Mouse (Mus musculus) C2C12 (cell line): ENCODE measurements around the gene Rabgef1. TPM values are rescaled to one million over a fixed set of nuclear protein-coding genes. Genes with fewer than 3 reads are reported as not detected.

Source experiments
- H3K27me3 ChIP-seq: one replicate; pipeline ENCODE4 v1.6.1; 2011; ENCODE audit not compliant: control insufficient read depth, insufficient read depth, insufficient read length
- H3K36me3 ChIP-seq: one replicate; pipeline ENCODE4 v1.6.1; 2011; ENCODE audit not compliant: control insufficient read depth, insufficient read depth
- H3K4me3 ChIP-seq: one replicate; pipeline ENCODE4 v1.5.1; 2011; ENCODE audit warnings: mild to moderate bottlenecking, control low read depth; ENCODE audit not compliant: poor library complexity, insufficient read depth, severe bottlenecking
- H3K79me2 ChIP-seq: one replicate; pipeline ENCODE4 v1.6.1; 2011; ENCODE audit not compliant: control insufficient read depth, insufficient read depth
- H3K79me3 ChIP-seq: one replicate; pipeline ENCODE4 v1.6.1; 2011; ENCODE audit warnings: low read depth, control low read depth
- H3ac ChIP-seq: one replicate; pipeline ENCODE3; 2011; ENCODE audit warnings: low read depth; ENCODE audit not compliant: control insufficient read depth, insufficient read length
- CEBPB ChIP-seq: IDR thresholded peaks from one replicate; pipeline ENCODE4 v1.6.1; 2011; ENCODE audit warnings: low read depth, mild to moderate bottlenecking, control low read depth, moderate library complexity
- CTCF ChIP-seq: IDR thresholded peaks from one replicate; pipeline ENCODE4 v1.5.1; 2011; ENCODE audit not compliant: control insufficient read depth, insufficient read depth, insufficient read length
- FOSL1 ChIP-seq: IDR thresholded peaks from one replicate; pipeline ENCODE4 v1.8.0; 2011; ENCODE audit warnings: mild to moderate bottlenecking, low read length; ENCODE audit not compliant: poor library complexity, insufficient read depth, severe bottlenecking
- MAX ChIP-seq: IDR thresholded peaks from one replicate; pipeline ENCODE4 v1.6.1; 2011; ENCODE audit warnings: mild to moderate bottlenecking, control low read depth
- MYOD1 ChIP-seq: IDR thresholded peaks from one replicate; pipeline ENCODE4 v1.6.1; 2011; ENCODE audit warnings: low read depth; ENCODE audit not compliant: control insufficient read depth, insufficient read length
- MYOG ChIP-seq: IDR thresholded peaks from one replicate; pipeline ENCODE4 v1.6.1; 2011; ENCODE audit not compliant: control insufficient read depth, insufficient read length; ENCODE audit errors: extremely low read depth
- USF1 ChIP-seq: IDR thresholded peaks from one replicate; pipeline ENCODE4 v1.6.1; 2011; ENCODE audit warnings: low read depth, mild to moderate bottlenecking, control low read depth, moderate library complexity
- polyA plus RNA-seq: library from polyadenylated mRNA; unstranded; fragments of >200 nt; fragmentation: generic; extraction: Trizol; gene quantifications from one replicate; pipeline ENCODE4 v1.2.1, GENCODE M21; 2012; ENCODE audit warnings: missing spikeins

The Rabgef1 gene
- polyA plus RNA-seq, 1 experiment, result 14.3 TPM

GRCm38 (mm10) chr5:130165213-130165612 lies 6.4 kb upstream of the Rabgef1 start:
- no peaks in the 10 kb centered on the region for H3K79me2 ChIP-seq
- H3K79me3 ChIP-seq, result peaks cover 1% of the 10 kb centered on the region
- H3K36me3 ChIP-seq, result no peaks in the 10 kb centered on the region
- TF ChIP-seq MYOD1 (no peak), MAX (no peak), FOSL1 (no peak), CEBPB (no peak), CTCF (no peak), USF1 (no peak), MYOG (no peak)
- no peak overlapping the region for H3ac ChIP-seq
- H3K4me3 ChIP-seq, result no peak overlapping the region
- no peaks in the 10 kb centered on the region for H3K27me3 ChIP-seq

GRCm38 (mm10) chr5:130169109-130169508 lies 2.5 kb upstream of the Rabgef1 start:
- Histone ChIP-seq H3K36me3 (no peaks in the 10 kb centered on the region), H3K4me3 (no peak overlapping the region), H3K79me2 (peaks cover 26% of the 10 kb centered on the region), H3K79me3 (peaks cover 18% of the 10 kb centered on the region), H3K27me3 (no peaks in the 10 kb centered on the region), H3ac (no peak overlapping the region)
- no peak for TF ChIP-seq MYOG
- no peak for TF ChIP-seq CTCF
- TF ChIP-seq MAX, result peak; percentile 33
- no peak for TF ChIP-seq MYOD1
- TF ChIP-seq FOSL1, result no peak
- TF ChIP-seq CEBPB, result no peak
- TF ChIP-seq USF1, result no peak

GRCm38 (mm10) chr5:130170666-130171422 lies 754 bp upstream of the Rabgef1 start:
- TF ChIP-seq FOSL1 (no peak), CTCF (no peak), MAX (no peak), MYOD1 (no peak), USF1 (no peak), MYOG (no peak), CEBPB (no peak)
- H3K36me3 ChIP-seq, result no peaks in the 10 kb centered on the region

GRCm38 (mm10) chr5:130171956-130172601 lies 481 bp downstream of the Rabgef1 start:
- Histone ChIP-seq H3K27me3 (no peaks in the 10 kb centered on the region), H3ac (peak overlapping the region; percentile 72), H3K4me3 (peak overlapping the region; percentile 79), H3K36me3 (no peaks in the 10 kb centered on the region), H3K79me3 (peaks cover 44% of the 10 kb centered on the region), H3K79me2 (peaks cover 55% of the 10 kb centered on the region)
- TF ChIP-seq MYOG, result no peak
- peak; percentile 15 for TF ChIP-seq MYOD1
- TF ChIP-seq CEBPB, result peak; percentile 35
- TF ChIP-seq FOSL1, result no peak
- no peak for TF ChIP-seq MAX

More at GRCm38 (mm10) chr5:130170666-130171422, 754 bp upstream of the Rabgef1 start:
- H3K79me2 ChIP-seq, result peaks cover 43% of the 10 kb centered on the region
- H3K79me3 ChIP-seq, result peaks cover 35% of the 10 kb centered on the region
- peak overlapping the region; percentile 39 for H3ac ChIP-seq
- no peaks in the 10 kb centered on the region for H3K27me3 ChIP-seq
- peak overlapping the region; percentile 79 for H3K4me3 ChIP-seq

- Histone ChIP-seq H3K36me3 (no peaks in the 10 kb centered on the region), H3K27me3 (no peaks in the 10 kb centered on the region), H3K79me2 (peaks cover 65% of the 10 kb centered on the region), H3ac (no peak overlapping the region), H3K79me3 (peaks cover 51% of the 10 kb centered on the region), H3K4me3 (peak overlapping the region; percentile 79)
- TF ChIP-seq CEBPB (no peak), CTCF (no peak)
Observed at GRCm38 (mm10) chr5:130173012-130173411, 1.4 kb downstream of the Rabgef1 start.
